Mouse (Mus musculus) hindbrain, embryonic 14.5 days (tissue): ENCODE measurements around the gene Tmem269. TPM values are rescaled to one million over a fixed set of nuclear protein-coding genes. Genes with fewer than 3 reads are reported as not detected.

ENCODE experiments used
- ATAC-seq: fragments of 200-750 bp; cut with Nextera tagmentation; 2 replicates; pipeline ENCODE4 v1.8.0; 2017; ENCODE audit warnings: moderate number of reproducible peaks, mild to moderate bottlenecking, moderate TSS enrichment, moderate library complexity; ENCODE audit not compliant: low FRiP score
- DNase-seq: peaks from one replicate; pipeline ENCODE4 v3.0.0-alpha.2; 2015; ENCODE audit warnings: low spot score
- H3K27ac ChIP-seq: fragments of 300-500 bp; sonication (generic); 2 replicates; pipeline ENCODE4 v1.5.1; 2014; ENCODE audit warnings: mild to moderate bottlenecking, moderate library complexity
- H3K27me3 ChIP-seq: fragments of 300-500 bp; sonication (generic); 2 replicates; pipeline ENCODE4 v1.6.1; 2014; ENCODE audit warnings: mild to moderate bottlenecking, low read length, mixed read lengths; ENCODE audit not compliant: control insufficient read depth, insufficient read depth
- H3K36me3 ChIP-seq: fragments of 300-500 bp; sonication (generic); replicated peaks from 2 replicates; pipeline ENCODE4 v1.6.1; 2014; ENCODE audit not compliant: control insufficient read depth, insufficient read depth
- H3K4me1 ChIP-seq: fragments of 300-500 bp; sonication (generic); replicated peaks from 2 replicates; pipeline ENCODE4 v1.6.1; 2014; ENCODE audit warnings: antibody characterized with exemption, low read length, mixed read lengths; ENCODE audit not compliant: control insufficient read depth, insufficient read depth
- H3K4me2 ChIP-seq: fragments of 300-500 bp; sonication (generic); replicated peaks from 2 replicates; pipeline ENCODE4 v1.6.1; 2014; ENCODE audit warnings: mild to moderate bottlenecking, moderate library complexity
- H3K4me3 ChIP-seq: fragments of 300-500 bp; sonication (generic); replicated peaks from 2 replicates; pipeline ENCODE4 v1.5.1; 2014; ENCODE audit warnings: mild to moderate bottlenecking, low read length
- H3K9ac ChIP-seq: fragments of 300-500 bp; sonication (generic); 2 replicates; pipeline ENCODE4 v1.6.1; 2014
- H3K9me3 ChIP-seq: fragments of 300-500 bp; sonication (generic); 2 replicates; pipeline ENCODE4 v1.6.1; 2016; ENCODE audit warnings: low read length; ENCODE audit not compliant: control insufficient read depth
- WGBS: fragments of 180-500 bp; shearing (Covaris S2); extraction: QIAGEN DNeasy Blood & Tissue Kit; methylation state at CpG from one replicate; pipeline ENCODE4 v1.1.7; 2014; 5-methylcytosine and 5-hydroxymethylcytosine counted together
- polyA plus RNA-seq: library from polyadenylated mRNA; unstranded; fragments of >200 nt; fragmentation: Nextera tagmentation; extraction: Ambion mirVana; gene quantifications from 2 replicates; pipeline ENCODE4 v1.2.1, GENCODE M21; 2014

The Tmem269 gene
- polyA plus RNA-seq, 1 experiment from 2014 or later: not detected

DNA sequence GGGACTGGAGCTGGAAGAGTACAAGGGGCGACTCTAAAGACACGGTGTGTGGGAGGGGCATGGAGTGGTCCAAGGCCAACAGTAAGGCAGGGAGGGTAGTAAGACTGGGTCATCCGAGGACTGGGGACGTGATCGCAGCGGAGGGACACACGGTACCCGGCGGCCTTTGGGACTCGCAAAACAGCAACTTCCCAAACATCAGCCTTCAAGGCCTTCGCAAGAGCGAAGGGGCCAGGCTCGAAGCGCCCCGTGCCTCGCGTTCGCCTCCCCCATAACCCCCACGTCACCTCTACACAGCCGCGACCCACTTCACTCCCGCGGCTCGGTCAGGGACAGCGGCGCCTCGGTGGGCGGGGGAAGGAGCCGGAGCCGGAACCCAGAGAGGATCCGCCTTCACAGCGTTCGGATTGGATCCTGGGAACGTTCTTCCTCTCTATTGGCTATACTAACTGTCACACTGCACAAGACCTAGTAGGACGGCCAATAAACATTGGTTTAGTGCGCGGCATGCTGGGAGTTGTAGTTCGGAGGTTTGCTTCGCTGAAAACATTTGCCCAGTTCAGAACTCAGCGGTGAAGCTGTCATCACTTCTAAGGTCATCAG lies 44.1 kb downstream of the Tmem269 start, which contains the start of gene Zfp691:
TSS of gene Zfp691 (minus strand) at position 345 of the 603 bp plus-strand sequence.
- H3K9me3 ChIP-seq: no peaks in the 10 kb centered on the region
- H3K4me3 ChIP-seq: peak within 1 kb of the TSS; percentile 67
- under 1% methylated on average over 39 of the region's 40 CpGs for WGBS
- ATAC-seq: peak; percentile 100
- H3K4me1 ChIP-seq: peaks cover 11% of the 10 kb centered on the region
- no peaks in the 10 kb centered on the region for H3K27me3 ChIP-seq
- DNase-seq: peak; percentile 97
- H3K36me3 ChIP-seq: peaks cover 8% of the 10 kb centered on the region
- H3K4me2 ChIP-seq: peak within 1 kb of the TSS; percentile 92
- H3K27ac ChIP-seq: peak within 1 kb of the TSS; percentile 54
- peak within 1 kb of the TSS; percentile 77 for H3K9ac ChIP-seq

DNA sequence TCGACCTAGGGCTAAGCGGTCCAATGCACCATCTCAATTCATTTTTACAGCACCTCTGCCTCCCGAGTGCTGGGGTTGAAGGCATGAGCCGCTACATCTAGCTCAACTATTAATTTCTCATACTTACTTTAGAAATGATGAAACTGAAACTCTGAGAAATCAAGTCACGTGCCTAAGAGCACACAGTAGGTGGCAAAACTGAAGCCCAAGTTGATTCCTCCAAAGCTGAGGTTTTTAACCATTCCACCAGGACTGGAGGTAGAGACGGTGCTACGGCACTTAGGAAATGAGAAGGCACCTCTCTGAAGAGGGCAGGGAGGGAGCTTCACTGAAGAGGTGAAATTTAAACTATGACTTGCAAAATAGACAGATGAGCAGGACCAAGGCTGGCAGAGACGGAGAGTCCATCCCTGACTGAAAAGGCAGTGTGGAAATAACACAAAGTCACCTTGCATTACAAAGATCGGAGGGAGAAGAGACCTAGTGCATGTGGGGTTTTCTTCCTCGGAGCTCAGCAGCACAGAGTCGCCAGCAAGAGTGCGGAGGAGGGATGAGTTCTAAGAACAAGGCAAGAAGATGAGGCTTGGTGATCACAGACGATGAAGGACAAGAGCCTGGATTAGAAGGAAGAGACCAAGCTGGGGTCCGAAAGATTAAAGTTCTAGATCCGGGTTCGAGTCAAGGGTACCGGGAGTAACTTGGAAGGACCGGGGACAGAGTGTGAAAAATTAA lies 44.9 kb downstream of the Tmem269 start:
- WGBS: 44% methylated on average over 18 of the region's 18 CpGs
- H3K4me3 ChIP-seq: peak overlapping the region; percentile 67
- H3K27me3 ChIP-seq: no peaks in the 10 kb centered on the region
- H3K4me1 ChIP-seq: peaks cover 11% of the 10 kb centered on the region
- no peak for DNase-seq
- H3K9ac ChIP-seq: peak overlapping the region; percentile 77
- H3K9me3 ChIP-seq: no peaks in the 10 kb centered on the region
- peak overlapping the region; percentile 92 for H3K4me2 ChIP-seq
- peak overlapping the region; percentile 54; the same call in 1 of the 2 replicates for H3K27ac ChIP-seq
- ATAC-seq: no peak
- peaks cover 8% of the 10 kb centered on the region for H3K36me3 ChIP-seq

DNA sequence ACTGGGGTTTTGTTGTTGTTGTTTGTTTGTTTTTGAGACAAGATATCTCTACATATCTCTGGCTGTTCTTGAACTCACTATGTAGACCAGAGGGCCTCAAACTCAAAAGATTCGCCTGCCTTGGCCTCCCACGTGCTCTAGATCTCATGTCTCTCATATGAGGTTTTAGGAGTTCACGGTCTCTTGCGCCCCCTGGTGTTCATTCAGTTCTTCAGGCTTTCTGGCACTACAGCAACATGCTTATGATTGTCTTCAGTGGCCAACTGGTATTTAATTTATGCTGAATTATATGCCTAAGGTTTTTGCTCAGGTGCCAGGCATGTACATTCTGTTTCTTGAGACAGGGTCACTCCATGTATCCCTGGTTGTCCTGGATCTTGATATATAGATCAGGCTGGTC lies 50.4 kb downstream of the Tmem269 start:
- H3K27me3 ChIP-seq: no peaks in the 10 kb centered on the region
- peaks cover 8% of the 10 kb centered on the region for H3K36me3 ChIP-seq
- no peak overlapping the region for H3K9ac ChIP-seq
- peak; percentile 89 for DNase-seq
- H3K4me3 ChIP-seq: no peak overlapping the region
- H3K9me3 ChIP-seq: no peaks in the 10 kb centered on the region
- ATAC-seq: 0 out of 2 replicates have a peak, but pooled peaks have one; percentile 48
- 4% methylated on average over 4 of the region's 4 CpGs for WGBS
- no peak overlapping the region for H3K4me2 ChIP-seq
- peaks cover 4% of the 10 kb centered on the region for H3K4me1 ChIP-seq
- H3K27ac ChIP-seq: no peak overlapping the region

DNA sequence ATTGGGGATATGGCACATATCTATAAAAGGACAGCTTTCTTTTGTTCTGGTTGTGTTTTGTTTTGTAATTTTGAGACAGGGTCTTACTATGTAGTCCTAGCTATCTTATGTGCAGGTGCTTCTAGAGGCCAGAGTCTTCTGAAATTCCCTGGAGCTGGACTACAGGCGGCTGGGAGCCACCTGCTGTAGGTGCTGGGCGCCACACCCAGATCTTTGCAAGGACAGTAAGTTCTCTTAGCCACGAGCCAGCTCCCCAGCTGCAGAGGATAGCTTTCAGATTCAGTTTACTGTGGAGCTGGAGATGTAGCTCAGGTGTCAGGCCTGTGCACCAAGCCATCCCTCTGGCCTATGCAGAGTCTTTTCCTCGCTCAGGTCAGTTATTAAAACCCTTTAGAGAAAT lies 50.9 kb downstream of the Tmem269 start:
- Histone ChIP-seq H3K27ac (no peak overlapping the region), H3K36me3 (peaks cover 8% of the 10 kb centered on the region), H3K9me3 (no peaks in the 10 kb centered on the region), H3K4me1 (no peaks in the 10 kb centered on the region; the same call in 1 of the 2 replicates), H3K4me2 (no peak overlapping the region), H3K4me3 (no peak overlapping the region), H3K27me3 (no peaks in the 10 kb centered on the region), H3K9ac (no peak overlapping the region)
- ATAC-seq (no peak), DNase-seq (no peak)
- 93% methylated on average over 4 of the region's 4 CpGs for WGBS

DNA sequence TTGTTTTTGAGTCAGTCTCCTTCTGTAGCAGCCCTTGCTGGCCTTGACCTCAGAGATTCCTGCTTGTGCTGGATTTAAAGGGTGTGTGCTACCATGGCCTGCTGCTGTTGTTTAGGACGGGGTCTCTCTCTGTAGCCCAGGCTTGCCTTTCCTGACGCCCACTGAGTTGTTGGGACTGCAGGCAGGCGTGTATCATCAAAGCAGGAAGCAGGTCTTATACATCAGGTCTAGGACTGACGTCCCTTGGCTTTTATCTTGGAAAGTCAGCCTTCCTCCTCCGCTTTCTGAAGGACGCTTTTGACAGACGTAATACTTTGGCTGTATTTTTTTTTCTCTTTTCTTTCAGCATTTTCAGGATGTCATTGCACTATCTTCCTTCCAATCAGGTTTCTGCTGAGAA lies 52.1 kb downstream of the Tmem269 start:
- H3K9me3 ChIP-seq: no peaks in the 10 kb centered on the region
- no peak overlapping the region for H3K4me3 ChIP-seq
- H3K4me2 ChIP-seq: no peak overlapping the region
- WGBS: 76% methylated on average over 7 of the region's 7 CpGs
- no peaks in the 10 kb centered on the region for H3K27me3 ChIP-seq
- H3K27ac ChIP-seq: no peak overlapping the region
- ATAC-seq (no peak), DNase-seq (no peak)
- H3K36me3 ChIP-seq: peaks cover 8% of the 10 kb centered on the region
- H3K9ac ChIP-seq: no peak overlapping the region
- H3K4me1 ChIP-seq: no peaks in the 10 kb centered on the region

DNA sequence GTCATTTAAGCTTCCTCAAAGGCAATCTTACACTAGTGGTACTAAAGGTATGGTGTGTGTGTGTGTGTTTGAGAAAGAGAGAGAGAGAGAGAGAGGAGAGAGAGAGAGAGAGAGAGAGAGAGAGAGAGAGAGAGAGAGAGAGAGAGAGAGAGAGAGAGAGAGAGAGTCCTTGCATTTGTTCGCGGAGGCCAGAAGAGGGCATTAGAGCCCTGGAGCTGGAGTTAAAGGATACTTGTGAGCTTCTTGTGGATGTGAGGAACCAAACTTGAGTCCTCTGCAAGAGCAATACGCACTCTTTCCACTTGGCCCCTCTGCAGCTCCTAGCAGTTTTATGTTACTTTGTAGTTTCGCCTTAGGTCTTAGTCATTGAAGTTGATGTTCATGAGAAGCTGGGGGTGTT lies 55.0 kb downstream of the Tmem269 start:
- 80% methylated on average over 4 of the region's 4 CpGs for WGBS
- DNase-seq: no peak
- H3K9me3 ChIP-seq: no peaks in the 10 kb centered on the region
- no peak for ATAC-seq
- H3K4me1 ChIP-seq: no peaks in the 10 kb centered on the region
- no peak overlapping the region for H3K4me3 ChIP-seq
- no peak overlapping the region for H3K27ac ChIP-seq
- H3K36me3 ChIP-seq: no peaks in the 10 kb centered on the region
- H3K27me3 ChIP-seq: no peaks in the 10 kb centered on the region
- H3K9ac ChIP-seq: no peak overlapping the region
- H3K4me2 ChIP-seq: no peak overlapping the region

DNA sequence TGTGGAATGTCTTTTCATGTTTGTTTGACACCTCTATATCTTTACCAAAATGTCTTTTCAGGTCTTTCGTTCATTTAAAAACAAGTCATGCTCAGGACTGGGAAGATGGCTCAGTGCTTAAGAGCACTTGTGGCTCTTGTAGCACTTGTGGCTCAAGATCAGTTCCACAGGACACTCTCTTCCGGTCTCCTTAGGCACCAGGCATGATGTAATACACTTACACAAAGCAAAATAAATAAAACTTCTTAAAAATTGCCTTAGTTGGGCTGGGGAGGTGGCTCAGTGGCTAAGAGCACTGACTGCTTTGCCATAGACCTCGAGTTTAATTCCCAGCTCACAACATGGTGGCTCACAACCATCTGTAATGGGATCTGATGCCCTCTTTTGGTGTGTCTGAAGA lies 56.7 kb downstream of the Tmem269 start:
- 79% methylated on average over 3 of the region's 3 CpGs for WGBS
- Histone ChIP-seq H3K4me3 (no peak overlapping the region), H3K36me3 (no peaks in the 10 kb centered on the region), H3K27ac (no peak overlapping the region), H3K9me3 (no peaks in the 10 kb centered on the region), H3K4me2 (no peak overlapping the region), H3K4me1 (no peaks in the 10 kb centered on the region), H3K27me3 (no peaks in the 10 kb centered on the region), H3K9ac (no peak overlapping the region)
- DNase-seq: no peak
- no peak for ATAC-seq

DNA sequence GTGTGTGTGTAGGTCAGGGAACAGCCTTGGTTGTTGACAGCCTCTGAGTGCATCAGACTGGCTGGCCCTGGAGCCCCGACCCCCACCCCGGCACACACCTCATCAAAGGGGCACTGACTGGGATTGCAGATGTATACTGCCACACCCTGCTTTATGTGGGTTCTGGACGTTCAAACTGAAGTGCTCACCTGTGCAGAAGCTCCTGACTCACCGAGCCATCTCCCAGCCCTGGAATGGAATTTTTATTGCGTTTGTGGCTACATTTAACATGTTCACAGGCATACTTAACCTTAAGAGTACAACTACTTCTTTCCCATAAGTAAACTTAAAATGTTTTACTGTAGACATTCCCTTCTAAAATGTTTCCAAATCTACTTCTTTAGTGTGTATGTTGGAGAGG lies 60.1 kb downstream of the Tmem269 start:
- Histone ChIP-seq H3K36me3 (no peaks in the 10 kb centered on the region), H3K27ac (no peak overlapping the region), H3K27me3 (no peaks in the 10 kb centered on the region), H3K4me2 (no peak overlapping the region), H3K4me1 (no peaks in the 10 kb centered on the region), H3K9me3 (no peaks in the 10 kb centered on the region), H3K4me3 (no peak overlapping the region), H3K9ac (no peak overlapping the region)
- 93% methylated on average over 5 of the region's 5 CpGs for WGBS
- ATAC-seq: no peak
- no peak for DNase-seq

DNA sequence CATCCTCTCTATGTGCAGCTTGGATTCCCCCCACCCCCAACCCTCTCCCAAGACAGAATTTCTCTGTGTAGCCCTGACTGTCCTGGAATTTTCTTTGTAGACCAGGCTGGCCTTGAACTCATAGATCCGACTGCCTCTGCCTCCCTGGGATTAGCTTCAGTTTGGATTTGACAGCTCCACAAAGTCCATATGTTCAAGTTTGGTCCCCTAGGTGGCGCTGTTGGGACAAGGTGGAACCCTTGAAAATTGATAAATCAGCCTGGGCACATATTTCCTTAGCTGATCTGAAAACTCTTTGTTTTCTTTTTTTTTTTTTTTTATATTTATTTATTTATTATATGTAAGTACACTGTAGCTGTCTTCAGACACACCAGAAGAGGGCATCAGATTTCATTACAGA lies 60.8 kb downstream of the Tmem269 start:
- no peak overlapping the region for H3K9ac ChIP-seq
- no peaks in the 10 kb centered on the region for H3K9me3 ChIP-seq
- no peak overlapping the region for H3K4me2 ChIP-seq
- no peak overlapping the region for H3K4me3 ChIP-seq
- DNase-seq (no peak), ATAC-seq (no peak)
- no peaks in the 10 kb centered on the region for H3K36me3 ChIP-seq
- H3K4me1 ChIP-seq: no peaks in the 10 kb centered on the region
- no peak overlapping the region for H3K27ac ChIP-seq
- WGBS: 44% methylated on average over 2 of the region's 2 CpGs
- H3K27me3 ChIP-seq: no peaks in the 10 kb centered on the region
